Mouse (Mus musculus) monocyte, adult 5-6 weeks (primary cell): ENCODE measurements around the gene Lyve1. TPM values are rescaled to one million over a fixed set of nuclear protein-coding genes. Genes with fewer than 3 reads are reported as not detected.

Experiments
- ATAC-seq: fragments of 153-309, 156-312 bp; replicated peaks from 2 replicates; pipeline ENCODE4 v1.8.0; 2017; ENCODE audit warnings: mild to moderate bottlenecking; ENCODE audit not compliant: low TSS enrichment, insufficient number of reproducible peaks, severe bottlenecking, poor library complexity, low FRiP score
- total RNA-seq: library from RNA; stranded (forward); fragments of 200-1000, 200-491, 200-594 nt; gene quantifications from 3 replicates; pipeline ENCODE4 v1.2.3, GENCODE M21; 2017

Lyve1 gene
- total RNA-seq, 1 experiment from 2014 or later = not detected

- peak; percentile 35; the same call in 1 of the 2 replicates for ATAC-seq
Measured at GRCm38 (mm10) chr7:110855604-110856003, 7.4 kb downstream of the Lyve1 start.

GRCm38 (mm10) chr7:110854927-110855546 lies 8.0 kb downstream of the Lyve1 start:
- no peak for ATAC-seq

GRCm38 (mm10) chr7:110854519-110854918 lies 8.5 kb downstream of the Lyve1 start:
- ATAC-seq = no peak

GRCm38 (mm10) chr7:110853611-110854010 lies 9.4 kb downstream of the Lyve1 start:
- no peak for ATAC-seq

- no peak for ATAC-seq
Measured at GRCm38 (mm10) chr7:110851541-110852203, 11.4 kb downstream of the Lyve1 start.

- ATAC-seq = no peak
Measured at GRCm38 (mm10) chr7:110848371-110848770, 14.7 kb downstream of the Lyve1 start.

- ATAC-seq = no peak
Measured at GRCm38 (mm10) chr7:110847321-110847720, 15.7 kb downstream of the Lyve1 start.

- peak; percentile 87 for ATAC-seq
Measured at GRCm38 (mm10) chr7:110843916-110844874, 18.8 kb downstream of the Lyve1 start, which contains the start of gene Rnf141. Gene Rnf141, minus strand, starts transcription at chr7:110844457.

- peak; percentile 90 for ATAC-seq
Measured at GRCm38 (mm10) chr7:110840332-110840731, 22.7 kb downstream of the Lyve1 start.

GRCm38 (mm10) chr7:110834522-110834921 lies 28.5 kb downstream of the Lyve1 start:
- ATAC-seq = no peak

GRCm38 (mm10) chr7:110834018-110834417 lies 29.0 kb downstream of the Lyve1 start:
- ATAC-seq = no peak

- no peak for ATAC-seq
Measured at GRCm38 (mm10) chr7:110833024-110833423, 30.0 kb downstream of the Lyve1 start.

- ATAC-seq = peak; percentile 81
Measured at GRCm38 (mm10) chr7:110823995-110824953, 38.8 kb downstream of the Lyve1 start.

- peak; percentile 50; the same call in 1 of the 2 replicates for ATAC-seq
Measured at GRCm38 (mm10) chr7:110823593-110823992, 39.4 kb downstream of the Lyve1 start.

GRCm38 (mm10) chr7:110823076-110823475 lies 40.0 kb downstream of the Lyve1 start:
- no peak for ATAC-seq

- ATAC-seq = no peak
Measured at GRCm38 (mm10) chr7:110822055-110822454, 41.0 kb downstream of the Lyve1 start.

- no peak for ATAC-seq
Measured at GRCm38 (mm10) chr7:110821653-110822052, 41.4 kb downstream of the Lyve1 start.

- no peak for ATAC-seq
Measured at GRCm38 (mm10) chr7:110821068-110821467, 42.0 kb downstream of the Lyve1 start.
